Mouse (Mus musculus) bone marrow, adult 2 months (tissue): ENCODE data around the gene Hoxa7. TPM values are rescaled to one million over a fixed set of nuclear protein-coding genes. Genes with fewer than 3 reads are reported as not detected.

Experiments
- H3K27ac ChIP-seq: fragments of 200-500 bp; 2 replicates; pipeline ENCODE4 v1.5.1; 2012; ENCODE audit warnings: low read depth, mild to moderate bottlenecking, control low read depth, inconsistent platforms, low read length; ENCODE audit not compliant: control insufficient read depth, poor library complexity, insufficient read depth
- H3K4me1 ChIP-seq: fragments of 200-500 bp; 2 replicates; pipeline ENCODE4 v1.6.1; 2011; ENCODE audit warnings: low read length; ENCODE audit not compliant: control insufficient read depth, insufficient read depth
- H3K4me3 ChIP-seq: fragments of 200-500 bp; replicated peaks from 2 replicates; pipeline ENCODE3; 2011; ENCODE audit warnings: mild to moderate bottlenecking, low read depth, low read length, control low read depth; ENCODE audit not compliant: control insufficient read depth
- CTCF ChIP-seq: fragments of 200-500 bp; IDR thresholded peaks from 2 replicates; pipeline ENCODE4 v1.5.1; 2011; ENCODE audit warnings: low read length, control low read depth; ENCODE audit not compliant: control insufficient read depth, insufficient read depth
- POLR2A ChIP-seq: fragments of 200-500 bp; IDR thresholded peaks from 2 replicates; pipeline ENCODE4 v1.6.1; 2011; ENCODE audit warnings: low read depth, mild to moderate bottlenecking, control low read depth, low read length, borderline replicate concordance; ENCODE audit not compliant: control insufficient read depth
- WGBS: fragments of 180-500 bp; shearing (Covaris S2); methylation state at CpG from one replicate; pipeline ENCODE4 v1.1.7; 2018; 5-methylcytosine and 5-hydroxymethylcytosine counted together
- polyA plus RNA-seq: library from polyadenylated mRNA; stranded (reverse); fragments of >200 nt; gene quantifications from 2 replicates; pipeline ENCODE4 v1.2.4, GENCODE M21; 2011; ENCODE audit warnings: low replicate concordance; ENCODE audit not compliant: missing spikeins, insufficient read depth, insufficient read length

Hoxa7 gene
- polyA plus RNA-seq, 1 experiment = 2.8 TPM

- WGBS = 87% methylated on average over 35 of the region's 35 CpGs
- Histone ChIP-seq H3K4me3 (no peak overlapping the region), H3K27ac (no peak overlapping the region), H3K4me1 (no peaks in the 10 kb centered on the region)
- no peak for TF ChIP-seq CTCF
- TF ChIP-seq POLR2A = no peak
These were observed 49.2 kb downstream of the Hoxa7 start for GRCm38 (mm10) chr6:52172501-52172900.

DNA sequence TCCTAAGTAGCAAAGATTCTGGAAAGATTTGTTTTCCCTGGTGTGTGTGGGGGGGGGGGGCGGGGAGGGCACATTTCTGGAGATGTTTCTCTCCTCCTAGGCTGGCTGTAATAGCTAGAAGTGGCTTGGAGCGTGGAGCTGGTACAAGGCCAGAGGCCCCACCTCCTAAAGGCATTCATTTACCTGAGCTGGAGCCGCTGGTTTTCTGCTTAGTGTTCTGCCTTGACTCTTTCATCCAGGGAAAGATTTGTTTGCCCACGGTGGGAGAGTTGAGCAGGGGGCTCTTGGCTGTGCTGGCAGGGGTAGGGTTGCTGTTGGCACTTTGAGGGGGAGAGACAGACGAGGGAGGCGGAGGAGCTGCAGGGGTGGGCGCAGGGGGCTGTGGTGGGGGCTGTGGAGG is 49.7 kb downstream of the Hoxa7 start:
- no peak overlapping the region for H3K27ac ChIP-seq
- WGBS = 82% methylated on average over 7 of the region's 7 CpGs
- no peak for TF ChIP-seq POLR2A
- no peak for TF ChIP-seq CTCF
- no peaks in the 10 kb centered on the region for H3K4me1 ChIP-seq
- H3K4me3 ChIP-seq = no peak overlapping the region

DNA sequence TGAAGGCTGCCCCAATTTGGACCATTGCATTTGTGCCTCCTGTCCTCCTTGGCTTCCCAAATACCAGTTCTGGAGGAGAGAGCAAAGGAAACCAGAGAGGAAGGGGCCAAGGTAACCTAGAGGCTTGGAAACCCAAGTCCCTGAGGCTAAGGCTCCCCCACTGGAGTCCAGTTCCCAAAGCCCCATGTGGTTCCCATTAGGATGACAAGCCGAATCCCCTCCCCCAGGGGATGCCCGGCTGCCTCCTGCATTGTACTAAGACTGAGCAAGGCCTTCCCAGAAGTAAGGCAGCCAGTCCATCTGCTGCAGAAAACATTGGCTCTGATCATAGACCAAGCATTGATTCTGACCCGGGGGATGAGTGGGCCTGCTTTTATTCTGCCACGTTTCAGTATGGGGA is 50.3 kb downstream of the Hoxa7 start:
- WGBS = 81% methylated on average over 4 of the region's 4 CpGs
- Histone ChIP-seq H3K27ac (no peak overlapping the region), H3K4me3 (no peak overlapping the region), H3K4me1 (no peaks in the 10 kb centered on the region)
- TF ChIP-seq CTCF = no peak

- H3K4me1 ChIP-seq = no peaks in the 10 kb centered on the region
- 60% methylated on average over 5 of the region's 5 CpGs for WGBS
These were observed 50.8 kb downstream of the Hoxa7 start for GRCm38 (mm10) chr6:52170898-52171223.

GRCm38 (mm10) chr6:52170166-52170897 is 51.3 kb downstream of the Hoxa7 start:
- TF ChIP-seq CTCF = no peak
- TF ChIP-seq POLR2A = no peak
- 89% methylated on average over 40 of the region's 40 CpGs for WGBS
- H3K4me1 ChIP-seq = no peaks in the 10 kb centered on the region
- H3K4me3 ChIP-seq = no peak overlapping the region
- no peak overlapping the region; the same call in 1 of the 2 replicates for H3K27ac ChIP-seq

More at GRCm38 (mm10) chr6:52170898-52171223, 50.8 kb downstream of the Hoxa7 start:
- no peak overlapping the region for H3K4me3 ChIP-seq
- TF ChIP-seq CTCF = no peak
- TF ChIP-seq POLR2A = no peak
- H3K27ac ChIP-seq = no peak overlapping the region

- WGBS = 79% methylated on average over 16 of the region's 16 CpGs
- TF ChIP-seq POLR2A = no peak
- no peak for TF ChIP-seq CTCF
These were observed 52.0 kb downstream of the Hoxa7 start for GRCm38 (mm10) chr6:52169499-52170165.

GRCm38 (mm10) chr6:52168191-52169055 is 53.2 kb downstream of the Hoxa7 start:
- TF ChIP-seq CTCF = no peak
- TF ChIP-seq POLR2A = no peak
- Histone ChIP-seq H3K27ac (no peak overlapping the region), H3K4me1 (no peaks in the 10 kb centered on the region), H3K4me3 (no peak overlapping the region)
- WGBS = 88% methylated on average over 42 of the region's 42 CpGs

More at GRCm38 (mm10) chr6:52169499-52170165, 52.0 kb downstream of the Hoxa7 start:
- Histone ChIP-seq H3K27ac (no peak overlapping the region; the same call in 1 of the 2 replicates), H3K4me3 (no peak overlapping the region), H3K4me1 (no peaks in the 10 kb centered on the region)

- H3K4me3 ChIP-seq = no peak overlapping the region
- WGBS = 89% methylated on average over 14 of the region's 14 CpGs
- TF ChIP-seq CTCF (no peak), POLR2A (no peak)
- H3K4me1 ChIP-seq = no peaks in the 10 kb centered on the region
- no peak overlapping the region for H3K27ac ChIP-seq
These were observed 53.9 kb downstream of the Hoxa7 start for GRCm38 (mm10) chr6:52167736-52168161.
